Mouse (Mus musculus) intestine, embryonic 14.5 days (tissue): Measurements from ENCODE around the gene Mindy3. TPM values are rescaled to one million over a fixed set of nuclear protein-coding genes. Genes with fewer than 3 reads are reported as not detected.

Source experiments
- ATAC-seq: fragments of 200-750 bp; cut with Nextera tagmentation; replicated peaks from 2 replicates; pipeline ENCODE4 v1.8.0; 2017; ENCODE audit warnings: low read depth, moderate number of reproducible peaks, moderate TSS enrichment, moderate library complexity; ENCODE audit not compliant: low FRiP score, low TSS enrichment
- DNase-seq: peaks from one replicate; pipeline ENCODE4 v3.0.0-alpha.2; 2018; ENCODE audit warnings: low spot score
- H3K27ac ChIP-seq: fragments of 300-500 bp; sonication (generic); 2 replicates; pipeline ENCODE4 v1.5.1; 2014; ENCODE audit warnings: low read depth, mild to moderate bottlenecking, control low read depth
- H3K27me3 ChIP-seq: fragments of 300-500 bp; sonication (generic); replicated peaks from 2 replicates; pipeline ENCODE4 v1.6.1; 2014; ENCODE audit warnings: low read length, control low read depth; ENCODE audit not compliant: control insufficient read depth, insufficient read depth
- H3K36me3 ChIP-seq: fragments of 300-500 bp; sonication (generic); 2 replicates; pipeline ENCODE4 v1.6.1; 2014; ENCODE audit warnings: low read length, control low read depth; ENCODE audit not compliant: control insufficient read depth, insufficient read depth
- H3K4me1 ChIP-seq: fragments of 300-500 bp; sonication (generic); replicated peaks from 2 replicates; pipeline ENCODE4 v1.6.1; 2014; ENCODE audit warnings: low read length, control low read depth, mixed read lengths; ENCODE audit not compliant: control insufficient read depth, insufficient read depth
- H3K4me2 ChIP-seq: fragments of 300-500 bp; sonication (generic); 2 replicates; pipeline ENCODE4 v1.6.1; 2014; ENCODE audit warnings: low read length
- H3K4me3 ChIP-seq: fragments of 300-500 bp; sonication (generic); 2 replicates; pipeline ENCODE4 v1.5.1; 2014; ENCODE audit warnings: low read depth, low read length, control low read depth, mixed read lengths
- H3K9ac ChIP-seq: fragments of 300-500 bp; sonication (generic); 2 replicates; pipeline ENCODE4 v1.6.1; 2014; ENCODE audit warnings: mild to moderate bottlenecking, low read length
- H3K9me3 ChIP-seq: fragments of 300-500 bp; sonication (generic); 2 replicates; pipeline ENCODE4 v1.6.1; 2016; ENCODE audit warnings: low read length, control low read depth; ENCODE audit not compliant: control insufficient read depth
- WGBS: fragments of 180-500 bp; shearing (Covaris S2); extraction: QIAGEN DNeasy Blood & Tissue Kit; methylation state at CpG from one replicate; pipeline ENCODE4 v1.1.7; 2014; 5-methylcytosine and 5-hydroxymethylcytosine counted together
- polyA plus RNA-seq: library from polyadenylated mRNA; unstranded; fragments of >200 nt; fragmentation: Nextera tagmentation; extraction: Ambion mirVana; gene quantifications from 2 replicates; pipeline ENCODE4 v1.2.1, GENCODE M21; 2014

Gene Mindy3
- polyA plus RNA-seq, 1 experiment from 2014 or later, result 26.5 TPM

DNA sequence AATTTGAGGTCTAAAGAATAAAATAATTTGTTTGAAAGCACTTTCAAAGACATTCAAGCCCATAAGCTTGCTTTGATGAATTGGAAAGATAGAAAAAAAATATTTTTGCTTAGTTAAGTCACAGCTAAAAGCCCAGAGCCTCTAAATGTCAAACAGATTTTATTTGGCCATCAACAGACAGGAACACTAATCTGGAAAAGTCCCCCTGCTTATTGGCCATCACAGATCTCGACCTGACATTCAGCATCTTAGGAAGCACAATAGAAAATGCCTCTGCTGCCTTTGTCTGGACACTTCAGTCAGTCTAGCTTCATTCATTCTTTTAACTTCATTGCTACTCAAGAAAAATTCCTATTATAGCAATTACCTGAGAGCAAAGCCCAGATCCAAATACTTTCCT lies 58.0 kb downstream of the Mindy3 start:
- Histone ChIP-seq H3K4me3 (no peak overlapping the region), H3K36me3 (0 out of 2 replicates have a peak, but pooled peaks cover 3% of the 10 kb centered on the region), H3K9ac (no peak overlapping the region), H3K27ac (no peak overlapping the region), H3K4me2 (no peak overlapping the region), H3K27me3 (no peaks in the 10 kb centered on the region), H3K4me1 (no peaks in the 10 kb centered on the region), H3K9me3 (peaks cover 3% of the 10 kb centered on the region)
- DNase-seq (no peak), ATAC-seq (no peak)
- 71% methylated on average over 1 of the region's 1 CpGs for WGBS

GRCm38 (mm10) chr2:12354837-12355236 lies 64.4 kb downstream of the Mindy3 start:
- no peak for ATAC-seq
- 94% methylated on average over 5 of the region's 5 CpGs for WGBS
- H3K9me3 ChIP-seq, result peaks cover 3% of the 10 kb centered on the region
- no peak overlapping the region for H3K27ac ChIP-seq
- H3K4me2 ChIP-seq, result no peak overlapping the region
- no peaks in the 10 kb centered on the region for H3K27me3 ChIP-seq
- no peak overlapping the region for H3K9ac ChIP-seq
- no peak for DNase-seq
- no peak overlapping the region for H3K4me3 ChIP-seq
- 0 out of 2 replicates have a peak, but pooled peaks cover 6% of the 10 kb centered on the region for H3K36me3 ChIP-seq
- no peaks in the 10 kb centered on the region for H3K4me1 ChIP-seq

GRCm38 (mm10) chr2:12348914-12349313 lies 70.4 kb downstream of the Mindy3 start:
- H3K36me3 ChIP-seq, result peaks cover 4% of the 10 kb centered on the region; the same call in 1 of the 2 replicates
- H3K27me3 ChIP-seq, result no peaks in the 10 kb centered on the region
- H3K9ac ChIP-seq, result no peak overlapping the region
- no peak overlapping the region for H3K4me2 ChIP-seq
- ATAC-seq (no peak), DNase-seq (no peak)
- H3K4me1 ChIP-seq, result no peaks in the 10 kb centered on the region
- no peak overlapping the region for H3K27ac ChIP-seq
- H3K4me3 ChIP-seq, result no peak overlapping the region
- WGBS, result 82% methylated on average over 2 of the region's 2 CpGs
- H3K9me3 ChIP-seq, result no peaks in the 10 kb centered on the region

DNA sequence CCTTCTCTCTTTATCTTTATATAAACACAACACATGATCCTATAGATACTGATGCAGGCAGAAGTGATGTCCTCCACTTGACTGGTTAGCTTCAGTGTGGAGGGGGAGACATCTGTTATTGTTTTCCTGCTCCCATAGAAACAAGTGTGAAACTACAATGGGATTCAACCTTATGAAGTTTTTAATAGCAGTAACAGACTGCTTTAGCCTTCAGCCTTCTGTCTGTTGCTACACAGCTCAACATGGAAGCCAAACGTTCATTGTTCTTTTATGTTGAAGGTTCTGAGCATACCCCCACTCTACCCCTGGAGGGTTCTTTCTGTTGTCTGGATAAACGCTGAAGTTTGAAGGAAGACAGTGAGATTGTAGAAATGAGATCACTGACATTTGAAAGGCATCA lies 87.3 kb downstream of the Mindy3 start:
- 65% methylated on average over 2 of the region's 2 CpGs for WGBS
- H3K27me3 ChIP-seq, result no peaks in the 10 kb centered on the region
- ATAC-seq, result no peak
- H3K4me3 ChIP-seq, result no peak overlapping the region
- H3K4me1 ChIP-seq, result no peaks in the 10 kb centered on the region
- no peak for DNase-seq
- no peaks in the 10 kb centered on the region for H3K36me3 ChIP-seq
- H3K9me3 ChIP-seq, result no peaks in the 10 kb centered on the region
- H3K9ac ChIP-seq, result no peak overlapping the region
- no peak overlapping the region for H3K4me2 ChIP-seq
- H3K27ac ChIP-seq, result no peak overlapping the region

DNA sequence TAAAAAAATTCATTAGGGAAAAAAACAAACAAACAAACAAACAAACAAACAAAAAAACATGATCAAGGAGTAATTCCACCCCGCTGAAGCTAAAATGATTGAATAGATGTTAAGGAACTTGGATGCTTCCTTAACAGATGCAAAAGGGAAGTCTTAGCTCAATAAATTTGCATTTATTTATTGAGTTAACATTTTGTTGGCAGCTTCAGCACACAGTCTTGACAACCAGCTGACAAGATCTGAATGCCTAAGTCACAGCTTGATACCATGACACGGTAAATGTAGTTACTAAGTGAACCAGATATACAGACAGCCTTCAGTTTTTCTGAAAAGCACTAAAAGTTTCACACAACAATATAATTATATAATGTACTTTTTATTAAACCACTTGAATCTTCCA lies 89.7 kb downstream of the Mindy3 start:
- H3K27me3 ChIP-seq, result no peaks in the 10 kb centered on the region
- H3K27ac ChIP-seq, result no peak overlapping the region
- DNase-seq (no peak), ATAC-seq (no peak)
- WGBS, result 85% methylated on average over 2 of the region's 2 CpGs
- H3K4me1 ChIP-seq, result no peaks in the 10 kb centered on the region
- H3K9me3 ChIP-seq, result no peaks in the 10 kb centered on the region
- H3K4me2 ChIP-seq, result no peak overlapping the region
- no peak overlapping the region for H3K9ac ChIP-seq
- H3K36me3 ChIP-seq, result no peaks in the 10 kb centered on the region
- H3K4me3 ChIP-seq, result no peak overlapping the region

DNA sequence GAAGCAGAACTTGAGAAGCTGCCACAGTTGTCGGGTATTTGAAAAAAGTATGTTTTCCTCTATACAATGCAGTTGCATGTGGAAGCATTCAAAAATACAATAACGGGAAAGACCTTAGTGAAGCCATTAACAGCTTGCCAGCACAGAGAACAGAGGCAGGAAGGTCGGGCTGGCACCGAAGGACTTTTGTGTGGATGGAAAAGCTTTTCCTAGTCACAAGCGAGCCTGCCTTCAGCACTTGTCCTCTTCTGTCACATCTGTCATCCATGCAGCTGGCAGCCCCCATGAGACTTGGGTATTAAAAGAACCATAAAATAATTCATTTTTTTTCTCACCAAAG lies 90.2 kb downstream of the Mindy3 start:
- Histone ChIP-seq H3K4me1 (no peaks in the 10 kb centered on the region), H3K9me3 (no peaks in the 10 kb centered on the region), H3K4me3 (no peak overlapping the region), H3K27me3 (no peaks in the 10 kb centered on the region), H3K36me3 (no peaks in the 10 kb centered on the region), H3K4me2 (no peak overlapping the region), H3K9ac (no peak overlapping the region), H3K27ac (no peak overlapping the region)
- WGBS, result 60% methylated on average over 5 of the region's 5 CpGs
- ATAC-seq (no peak), DNase-seq (no peak)

DNA sequence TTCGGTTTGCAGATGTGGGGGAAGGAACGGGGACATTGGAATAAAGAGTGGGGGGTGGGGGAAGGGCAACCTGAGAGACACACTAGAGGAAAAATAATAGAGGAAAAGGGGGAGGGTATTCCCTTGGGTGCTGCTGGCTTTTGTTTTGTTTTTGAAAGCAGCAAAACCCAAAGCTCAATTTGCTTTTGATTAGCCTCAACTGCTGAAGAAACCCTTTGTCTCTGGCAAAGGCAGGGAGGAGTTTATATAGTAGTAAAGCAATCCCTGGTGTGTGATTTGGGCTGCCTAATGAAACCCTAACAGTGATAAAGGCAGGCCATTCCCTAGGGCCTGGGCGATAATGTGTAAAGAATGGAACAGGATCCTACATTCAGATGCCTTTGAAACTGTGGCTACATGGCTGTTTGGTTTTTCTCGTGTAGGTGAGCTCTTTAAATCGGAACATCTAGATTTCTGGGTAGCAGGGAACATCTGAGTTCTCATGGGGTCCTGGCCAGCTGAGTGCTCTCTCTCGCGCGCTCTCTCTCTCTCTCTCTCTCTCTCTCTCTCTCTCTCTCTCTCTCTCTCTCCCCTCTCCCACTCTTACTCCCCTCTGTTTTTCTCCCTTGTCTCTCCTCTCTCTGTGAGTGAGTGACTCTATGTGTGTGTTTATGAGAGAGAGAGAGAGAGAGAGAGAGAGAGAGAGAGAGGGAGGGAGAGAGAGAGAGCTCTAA lies 90.8 kb downstream of the Mindy3 start:
- DNase-seq (no peak), ATAC-seq (no peak)
- WGBS, result 49% methylated on average over 8 of the region's 8 CpGs
- H3K36me3 ChIP-seq, result no peaks in the 10 kb centered on the region
- H3K27ac ChIP-seq, result no peak overlapping the region
- no peak overlapping the region for H3K4me3 ChIP-seq
- H3K9me3 ChIP-seq, result no peaks in the 10 kb centered on the region
- no peaks in the 10 kb centered on the region for H3K4me1 ChIP-seq
- peak overlapping the region; percentile 43; the same call in 1 of the 2 replicates for H3K4me2 ChIP-seq
- no peaks in the 10 kb centered on the region for H3K27me3 ChIP-seq
- no peak overlapping the region for H3K9ac ChIP-seq

GRCm38 (mm10) chr2:12327691-12328354 lies 91.4 kb downstream of the Mindy3 start:
- Histone ChIP-seq H3K36me3 (no peaks in the 10 kb centered on the region), H3K27ac (no peak overlapping the region), H3K4me3 (peak overlapping the region; percentile 10; the same call in 1 of the 2 replicates), H3K9me3 (no peaks in the 10 kb centered on the region), H3K4me2 (peak overlapping the region; percentile 43), H3K27me3 (no peaks in the 10 kb centered on the region), H3K9ac (no peak overlapping the region), H3K4me1 (no peaks in the 10 kb centered on the region)
- DNase-seq, result no peak
- 40% methylated on average over 11 of the region's 11 CpGs for WGBS
- no peak for ATAC-seq

- Histone ChIP-seq H3K9ac (no peak overlapping the region), H3K36me3 (no peaks in the 10 kb centered on the region), H3K4me2 (peak overlapping the region; percentile 43), H3K27me3 (no peaks in the 10 kb centered on the region), H3K4me1 (no peaks in the 10 kb centered on the region), H3K9me3 (no peaks in the 10 kb centered on the region), H3K27ac (no peak overlapping the region), H3K4me3 (peak overlapping the region; percentile 10; the same call in 1 of the 2 replicates)
- DNase-seq (peak; percentile 63), ATAC-seq (no peak)
- 12% methylated on average over 10 of the region's 10 CpGs for WGBS
These were observed 92.1 kb downstream of the Mindy3 start for GRCm38 (mm10) chr2:12327216-12327615.
